Mouse (Mus musculus): ENCODE results near the gene Nfkbil1. TPM values are rescaled to one million over a fixed set of nuclear protein-coding genes. Genes with fewer than 3 reads are reported as not detected.

The Nfkbil1 gene
- polyA plus RNA-seq, 1 experiment from 2014 or later = 14.5 TPM

DNA sequence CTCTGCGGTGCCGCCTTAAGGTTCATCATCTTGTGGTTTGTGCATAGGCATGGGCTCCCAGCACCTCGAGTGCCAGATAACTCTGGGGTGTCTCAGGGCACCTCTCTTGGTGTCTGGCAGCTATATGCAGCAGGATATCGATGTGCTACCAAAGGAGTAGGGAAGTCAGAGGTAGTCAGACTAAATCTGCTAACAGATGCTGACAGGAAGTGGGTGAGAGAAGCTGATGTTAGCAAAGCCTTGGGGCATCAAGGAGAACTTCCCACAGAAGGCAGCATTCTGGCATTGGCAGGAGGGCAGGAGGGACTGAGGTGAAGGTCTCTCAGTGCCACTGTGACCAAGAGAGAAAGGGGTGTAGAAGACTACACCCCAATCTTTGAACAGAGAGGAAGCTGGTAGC lies 45.5 kb downstream of the Nfkbil1 start:
- ATAC-seq (replicated peaks; ENCODE audit: low FRiP score, low read depth) (no peak), DNase-seq (ENCODE audit: low spot score) (no peak)
- Histone ChIP-seq H3K4me2 (ENCODE audit: low read length) (no peak overlapping the region), H3K9ac (ENCODE audit: low read depth, low read length) (no peak overlapping the region), H3K4me3 (replicated peaks; ENCODE audit: low read depth, low read length) (no peak overlapping the region), H3K27ac (no peak overlapping the region), H3K27me3 (ENCODE audit: insufficient read depth, low read length) (peaks cover 5% of the 10 kb centered on the region; the same call in 1 of the 2 replicates), H3K4me1 (replicated peaks; ENCODE audit: insufficient read depth, low read length) (no peaks in the 10 kb centered on the region; the same call in 1 of the 2 replicates), H3K9me3 (replicated peaks; ENCODE audit: low read length) (no peaks in the 10 kb centered on the region), H3K36me3 (ENCODE audit: insufficient read depth, low read length) (no peaks in the 10 kb centered on the region)
- WGBS = 77% methylated on average over 4 of the region's 4 CpGs
- no peak for TF ChIP-seq CTCF (IDR thresholded peaks at IDR 0.05; ENCODE audit: low read depth)

GRCm38 (mm10) chr17:35189186-35189585 lies 46.4 kb downstream of the Nfkbil1 start:
- Histone ChIP-seq H3K4me2 (ENCODE audit: low read length) (no peak overlapping the region), H3K9ac (ENCODE audit: low read depth, low read length) (no peak overlapping the region), H3K9me3 (replicated peaks; ENCODE audit: low read length) (no peaks in the 10 kb centered on the region), H3K27me3 (ENCODE audit: insufficient read depth, low read length) (no peaks in the 10 kb centered on the region), H3K4me3 (replicated peaks; ENCODE audit: low read depth, low read length) (no peak overlapping the region), H3K4me1 (replicated peaks; ENCODE audit: insufficient read depth, low read length) (no peaks in the 10 kb centered on the region), H3K36me3 (ENCODE audit: insufficient read depth, low read length) (no peaks in the 10 kb centered on the region), H3K27ac (no peak overlapping the region)
- no peak for ATAC-seq (replicated peaks; ENCODE audit: low FRiP score, low read depth)
- no peak for TF ChIP-seq CTCF (IDR thresholded peaks at IDR 0.05; ENCODE audit: low read depth)
- no peak for DNase-seq (ENCODE audit: low spot score)
- WGBS = 40% methylated on average over 1 of the region's 1 CpGs

DNA sequence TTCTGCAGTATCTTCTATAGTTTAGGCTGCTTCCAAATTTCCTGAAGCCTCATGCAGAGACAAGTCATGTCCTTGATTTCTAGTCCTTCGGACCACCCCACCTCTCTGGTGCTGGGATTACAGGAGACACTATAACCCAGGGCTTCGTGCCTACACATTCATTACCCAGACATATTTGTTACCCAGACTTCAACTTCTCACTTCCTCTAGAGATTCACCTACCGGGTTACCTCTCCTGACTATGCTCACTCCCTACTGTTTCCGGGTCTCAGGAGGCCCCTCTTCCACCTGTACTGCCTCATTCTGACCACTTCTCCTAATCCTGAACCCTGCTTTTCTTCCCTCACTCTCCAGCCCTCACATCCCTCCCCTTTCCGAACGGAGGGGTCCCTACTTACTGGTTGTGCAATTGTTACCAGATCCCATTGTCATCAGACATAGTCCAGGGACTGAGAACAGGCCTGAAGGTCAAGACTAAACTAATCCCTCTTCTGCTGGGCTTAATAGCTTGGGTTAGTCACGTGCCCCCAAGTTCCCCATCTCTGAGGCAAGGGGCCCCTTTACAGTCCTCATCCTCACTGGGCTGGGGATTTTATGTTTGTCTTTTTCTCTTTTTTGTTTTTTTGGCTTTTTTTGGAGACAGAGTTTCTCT lies 47.5 kb downstream of the Nfkbil1 start, which contains the start of gene Lst1:
TSS of gene Lst1 (minus strand) at position 481 of the 652 bp plus-strand sequence.
- no peak within 1 kb of the TSS for H3K9ac ChIP-seq (ENCODE audit: low read depth, low read length)
- no peak for TF ChIP-seq CTCF (IDR thresholded peaks at IDR 0.05; ENCODE audit: low read depth)
- no peak for DNase-seq (ENCODE audit: low spot score)
- 75% methylated on average over 7 of the region's 7 CpGs for WGBS
- no peaks in the 10 kb centered on the region for H3K9me3 ChIP-seq (replicated peaks; ENCODE audit: low read length)
- no peak within 1 kb of the TSS for H3K27ac ChIP-seq
- no peak within 1 kb of the TSS for H3K4me3 ChIP-seq (replicated peaks; ENCODE audit: low read depth, low read length)
- H3K36me3 ChIP-seq (ENCODE audit: insufficient read depth, low read length) = no peaks in the 10 kb centered on the region
- H3K4me1 ChIP-seq (replicated peaks; ENCODE audit: insufficient read depth, low read length) = no peaks in the 10 kb centered on the region
- H3K27me3 ChIP-seq (ENCODE audit: insufficient read depth, low read length) = no peaks in the 10 kb centered on the region
- no peak for ATAC-seq (replicated peaks; ENCODE audit: low FRiP score, low read depth)
- no peak within 1 kb of the TSS for H3K4me2 ChIP-seq (ENCODE audit: low read length)

DNA sequence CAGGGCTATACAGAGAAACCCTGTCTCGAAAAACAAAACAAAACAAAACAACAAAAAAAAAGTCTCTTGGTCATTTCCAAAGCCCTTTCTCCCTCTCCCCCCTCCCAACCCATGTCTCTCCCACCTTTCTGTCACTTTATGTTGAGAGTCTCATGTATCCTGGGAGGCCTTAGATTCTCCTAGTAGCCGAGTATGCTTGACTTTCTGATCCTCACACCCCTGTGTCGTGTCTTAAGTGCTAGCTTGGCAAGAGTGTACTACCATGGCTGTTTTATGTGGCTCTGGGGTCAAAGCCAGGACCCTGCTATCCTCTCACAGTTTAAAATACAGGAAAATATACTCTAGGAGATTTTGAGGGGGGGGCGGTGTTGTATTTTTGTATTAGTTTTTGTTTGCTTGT lies 48.2 kb downstream of the Nfkbil1 start:
- no peaks in the 10 kb centered on the region for H3K27me3 ChIP-seq (ENCODE audit: insufficient read depth, low read length)
- no peak overlapping the region for H3K27ac ChIP-seq
- no peak overlapping the region for H3K9ac ChIP-seq (ENCODE audit: low read depth, low read length)
- no peaks in the 10 kb centered on the region for H3K4me1 ChIP-seq (replicated peaks; ENCODE audit: insufficient read depth, low read length)
- H3K36me3 ChIP-seq (ENCODE audit: insufficient read depth, low read length) = no peaks in the 10 kb centered on the region
- DNase-seq (ENCODE audit: low spot score) = no peak
- no peak for ATAC-seq (replicated peaks; ENCODE audit: low FRiP score, low read depth)
- no peak overlapping the region for H3K4me2 ChIP-seq (ENCODE audit: low read length)
- TF ChIP-seq CTCF (IDR thresholded peaks at IDR 0.05; ENCODE audit: low read depth) = no peak
- no peak overlapping the region for H3K4me3 ChIP-seq (replicated peaks; ENCODE audit: low read depth, low read length)
- WGBS = 61% methylated on average over 4 of the region's 4 CpGs
- H3K9me3 ChIP-seq (replicated peaks; ENCODE audit: low read length) = no peaks in the 10 kb centered on the region

DNA sequence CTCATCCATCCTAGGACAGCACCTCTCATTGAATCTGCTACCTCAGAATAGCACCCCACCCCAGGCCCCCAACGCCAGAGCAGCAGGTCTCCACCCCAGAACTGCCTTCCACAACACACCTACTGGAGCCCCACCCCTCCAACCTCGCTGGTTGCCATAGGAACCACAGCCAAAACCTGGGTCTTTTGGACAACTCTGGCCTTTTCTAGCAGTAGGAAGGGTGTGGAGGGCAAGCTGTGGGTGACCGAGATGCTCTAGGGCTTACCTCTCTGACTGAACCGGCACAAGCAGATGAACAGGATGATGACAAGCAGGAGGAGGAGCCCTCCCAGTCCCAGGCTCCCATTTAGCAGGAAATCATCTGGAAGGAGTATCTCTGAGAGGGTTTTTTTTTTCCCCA lies 48.9 kb downstream of the Nfkbil1 start:
- 0 out of 2 replicates have a peak overlapping the region, but pooled peaks have one; percentile 51 for H3K9ac ChIP-seq (ENCODE audit: low read depth, low read length)
- H3K27ac ChIP-seq = peak overlapping the region; percentile 72
- H3K27me3 ChIP-seq (ENCODE audit: insufficient read depth, low read length) = no peaks in the 10 kb centered on the region
- H3K9me3 ChIP-seq (replicated peaks; ENCODE audit: low read length) = no peaks in the 10 kb centered on the region
- ATAC-seq (replicated peaks; ENCODE audit: low FRiP score, low read depth) (peak; percentile 59; the same call in 1 of the 2 replicates), DNase-seq (ENCODE audit: low spot score) (peak; percentile 46)
- WGBS = 1% methylated on average over 4 of the region's 4 CpGs
- H3K4me2 ChIP-seq (ENCODE audit: low read length) = peak overlapping the region; percentile 59
- H3K36me3 ChIP-seq (ENCODE audit: insufficient read depth, low read length) = no peaks in the 10 kb centered on the region
- TF ChIP-seq CTCF (IDR thresholded peaks at IDR 0.05; ENCODE audit: low read depth) = no peak
- H3K4me1 ChIP-seq (replicated peaks; ENCODE audit: insufficient read depth, low read length) = no peaks in the 10 kb centered on the region
- H3K4me3 ChIP-seq (replicated peaks; ENCODE audit: low read depth, low read length) = peak overlapping the region; percentile 44

GRCm38 (mm10) chr17:35185639-35186611 lies 49.7 kb downstream of the Nfkbil1 start:
- 2% methylated on average over 18 of the region's 18 CpGs for WGBS
- Histone ChIP-seq H3K36me3 (ENCODE audit: insufficient read depth, low read length) (no peaks in the 10 kb centered on the region), H3K4me2 (ENCODE audit: low read length) (peak overlapping the region; percentile 59), H3K27ac (peak overlapping the region; percentile 72), H3K9ac (ENCODE audit: low read depth, low read length) (peak overlapping the region; percentile 51), H3K27me3 (ENCODE audit: insufficient read depth, low read length) (no peaks in the 10 kb centered on the region), H3K4me1 (replicated peaks; ENCODE audit: insufficient read depth, low read length) (no peaks in the 10 kb centered on the region), H3K9me3 (replicated peaks; ENCODE audit: low read length) (no peaks in the 10 kb centered on the region), H3K4me3 (replicated peaks; ENCODE audit: low read depth, low read length) (peak overlapping the region; percentile 44)
- TF ChIP-seq CTCF (IDR thresholded peaks at IDR 0.05; ENCODE audit: low read depth) = no peak
- ATAC-seq (replicated peaks; ENCODE audit: low FRiP score, low read depth) (peak; percentile 60), DNase-seq (ENCODE audit: low spot score) (peak; percentile 86)
